Mouse (Mus musculus) 3T3-L1 (cell line): ENCODE results near the gene Gm43552.
"Not testable (repeated sequence)": the region's sequence is repeated elsewhere in the genome, so short reads cannot be mapped to it uniquely, and the experiment has no call there.

Experiments used
- DNase-seq: peaks from one replicate; pipeline ENCODE4 v3.0.0-alpha.2; 2015; ENCODE audit warnings: low read depth, low spot score

Gene Gm43552

GRCm38 (mm10) chr5:65491767-65492715, 592 bp downstream of the Gm43552 start:
- peak; percentile 76 for DNase-seq

GRCm38 (mm10) chr5:65489830-65490229, 2.8 kb downstream of the Gm43552 start:
- DNase-seq: peak; percentile 80

GRCm38 (mm10) chr5:65488725-65489124, 3.9 kb downstream of the Gm43552 start:
- DNase-seq: no peak

GRCm38 (mm10) chr5:65487381-65487780, 5.3 kb downstream of the Gm43552 start:
- DNase-seq: no peak

DNA sequence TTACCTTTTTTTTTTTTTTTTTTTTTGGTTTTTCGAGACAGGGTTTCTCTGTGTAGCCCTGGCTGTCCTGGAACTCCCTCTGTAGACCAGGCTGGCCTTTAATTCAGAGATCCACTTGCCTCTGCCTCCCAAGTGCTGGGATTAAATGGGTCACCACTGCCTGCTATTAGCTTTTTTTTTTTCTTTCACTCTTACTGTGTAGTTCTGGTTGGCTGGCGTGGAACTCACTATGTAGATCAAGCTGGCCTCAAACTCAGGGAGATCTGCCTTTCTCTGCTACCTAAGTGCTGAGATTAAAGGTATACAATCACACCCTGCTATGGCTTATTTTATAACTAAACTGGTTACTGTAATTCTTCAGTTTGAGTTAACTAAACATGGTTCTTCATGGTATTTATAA, 6.1 kb downstream of the Gm43552 start:
- DNase-seq: no peak

DNA sequence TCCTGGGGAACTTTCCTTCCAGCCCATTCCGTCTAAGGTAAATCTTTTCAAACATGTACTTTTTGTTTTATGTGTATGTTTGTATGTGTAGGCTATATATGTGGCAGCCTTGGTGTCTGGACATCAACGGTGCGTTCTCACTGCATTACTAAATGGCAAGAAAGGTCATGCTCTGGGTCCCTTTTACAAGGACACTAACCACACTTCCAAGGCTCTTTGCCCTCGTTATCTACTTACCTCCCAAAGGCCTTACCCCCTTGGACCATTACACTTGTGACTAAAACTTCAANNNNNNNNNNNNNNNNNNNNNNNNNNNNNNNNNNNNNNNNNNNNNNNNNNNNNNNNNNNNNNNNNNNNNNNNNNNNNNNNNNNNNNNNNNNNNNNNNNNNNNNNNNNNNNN, 9.6 kb downstream of the Gm43552 start:
- DNase-seq: no peak

DNA sequence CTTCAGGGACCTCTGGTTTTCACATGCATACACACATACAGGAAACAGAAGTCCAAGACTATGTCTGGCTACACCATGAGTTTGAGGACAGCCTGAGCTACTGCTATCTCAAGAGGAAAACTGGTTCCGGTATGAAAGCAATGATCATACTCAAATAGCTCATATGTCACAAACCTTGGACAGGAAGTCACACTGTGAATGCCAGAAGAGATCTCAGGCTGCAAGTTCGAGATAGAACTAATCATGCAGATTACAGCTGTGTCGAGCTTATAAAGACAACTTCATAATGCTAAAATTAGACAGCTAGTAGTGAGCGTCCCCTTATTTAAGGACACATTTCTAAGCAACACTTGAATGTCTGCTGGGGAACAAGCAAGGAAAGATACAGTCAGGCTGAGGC, 12.1 kb downstream of the Gm43552 start:
- no peak for DNase-seq

- DNase-seq: no peak
Observed at GRCm38 (mm10) chr5:65479681-65480445, 12.8 kb downstream of the Gm43552 start.

GRCm38 (mm10) chr5:65478224-65478623, 14.4 kb downstream of the Gm43552 start:
- DNase-seq: peak; percentile 75

GRCm38 (mm10) chr5:65476739-65477138, 15.9 kb downstream of the Gm43552 start:
- not testable (repeated sequence) for DNase-seq

DNA sequence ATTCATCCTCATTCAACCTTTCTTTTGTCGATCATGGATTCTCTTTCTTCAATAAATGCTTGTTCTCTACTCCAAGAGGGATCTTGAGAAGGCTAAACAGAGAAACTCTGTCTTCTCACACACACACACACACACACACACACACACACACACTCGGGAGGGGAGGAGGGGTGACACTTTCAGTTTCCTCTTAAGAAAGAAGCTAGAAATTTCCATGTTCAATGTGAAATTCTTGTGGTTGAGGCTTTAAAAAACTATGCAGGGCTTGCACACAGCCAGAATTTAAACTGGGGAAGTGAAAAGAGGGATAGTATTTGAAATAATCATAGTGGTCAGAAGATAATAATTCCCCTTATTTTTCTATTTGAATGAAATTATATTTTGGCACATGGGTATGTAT, 16.8 kb downstream of the Gm43552 start:
- peak; percentile 66 for DNase-seq

DNA sequence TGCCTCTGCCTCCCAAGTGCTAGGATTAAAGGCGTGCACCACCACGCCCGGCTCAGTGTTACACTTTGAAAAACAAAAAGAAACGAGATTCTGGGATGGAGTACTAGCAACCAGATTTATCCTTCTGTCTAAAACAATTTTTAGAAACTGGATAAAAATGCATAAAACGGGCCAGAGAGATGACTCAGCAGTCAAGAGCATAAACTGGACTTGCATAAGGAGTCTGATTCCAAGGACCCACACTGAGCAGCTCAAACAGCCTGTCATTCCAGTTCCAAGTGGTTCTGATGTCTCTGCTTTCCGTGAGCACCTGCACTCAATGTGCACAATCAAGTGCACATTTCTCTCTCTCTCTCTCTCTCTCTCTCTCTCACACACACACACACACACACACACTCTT, 22.9 kb downstream of the Gm43552 start:
- peak; percentile 73 for DNase-seq

GRCm38 (mm10) chr5:65466911-65467310, 25.7 kb downstream of the Gm43552 start:
- peak; percentile 67 for DNase-seq

DNA sequence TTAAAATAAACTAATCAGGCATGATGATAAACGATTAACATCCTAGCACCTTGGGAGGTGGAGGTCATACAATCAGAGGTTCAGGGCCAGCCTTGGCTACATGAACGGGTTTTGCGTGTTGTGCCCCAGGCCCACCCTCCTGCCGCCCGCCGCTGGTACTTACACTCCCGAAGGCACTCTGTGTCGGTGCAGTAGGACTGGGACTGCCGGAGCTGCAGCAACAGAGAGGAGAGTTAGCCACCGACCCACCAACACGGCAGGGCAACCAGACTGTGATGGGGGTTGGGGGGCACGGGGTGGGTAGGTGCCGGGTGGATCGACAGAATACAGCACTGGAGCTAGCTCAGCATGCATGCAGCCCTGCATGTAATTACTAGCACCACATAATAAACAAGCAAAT, 32.3 kb downstream of the Gm43552 start:
- no peak for DNase-seq

GRCm38 (mm10) chr5:65459454-65459853, 33.2 kb downstream of the Gm43552 start:
- DNase-seq: no peak

DNA sequence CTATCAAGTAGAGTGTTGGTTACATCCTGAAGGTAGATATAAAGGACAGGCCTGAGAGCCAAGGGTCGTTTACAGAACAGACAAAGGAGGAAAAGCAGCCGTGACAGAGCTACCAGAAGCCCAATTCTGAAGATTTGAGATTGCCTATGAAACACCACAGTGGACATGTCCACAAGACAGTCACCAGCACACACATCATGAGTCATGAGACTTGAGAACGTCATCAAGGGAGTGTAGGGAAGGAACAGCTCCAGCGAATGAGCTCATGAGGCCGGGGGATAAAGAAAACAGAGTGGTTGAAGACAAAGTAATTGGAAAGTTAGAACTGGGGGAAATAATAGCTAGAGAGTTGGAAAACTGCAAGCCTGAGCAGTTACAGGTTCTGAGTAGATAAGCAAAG, 34.8 kb downstream of the Gm43552 start:
- peak; percentile 85 for DNase-seq

- DNase-seq: peak; percentile 70
Observed at GRCm38 (mm10) chr5:65457086-65457827, 35.4 kb downstream of the Gm43552 start.

GRCm38 (mm10) chr5:65454771-65455170, 37.9 kb downstream of the Gm43552 start:
- peak; percentile 88 for DNase-seq

DNA sequence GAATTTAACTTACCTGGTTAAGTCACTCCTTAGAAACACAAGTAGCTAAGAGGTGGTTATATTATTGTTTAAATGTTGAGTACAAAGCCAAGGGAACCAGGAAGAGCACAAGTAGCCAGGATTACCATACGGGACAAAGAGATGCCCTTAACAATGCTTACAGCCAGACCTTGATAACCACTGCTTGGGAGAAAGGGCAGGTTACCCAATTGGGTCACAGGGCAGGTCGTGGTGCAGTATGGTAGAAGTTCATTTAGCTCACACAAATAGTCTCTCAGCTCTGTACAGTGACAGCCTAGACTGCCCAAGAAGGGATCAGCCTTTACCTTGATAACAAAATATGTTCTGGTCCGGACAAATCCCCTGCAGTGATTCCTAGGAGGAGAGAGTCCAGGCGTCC, 43.7 kb downstream of the Gm43552 start:
- DNase-seq: no peak

DNA sequence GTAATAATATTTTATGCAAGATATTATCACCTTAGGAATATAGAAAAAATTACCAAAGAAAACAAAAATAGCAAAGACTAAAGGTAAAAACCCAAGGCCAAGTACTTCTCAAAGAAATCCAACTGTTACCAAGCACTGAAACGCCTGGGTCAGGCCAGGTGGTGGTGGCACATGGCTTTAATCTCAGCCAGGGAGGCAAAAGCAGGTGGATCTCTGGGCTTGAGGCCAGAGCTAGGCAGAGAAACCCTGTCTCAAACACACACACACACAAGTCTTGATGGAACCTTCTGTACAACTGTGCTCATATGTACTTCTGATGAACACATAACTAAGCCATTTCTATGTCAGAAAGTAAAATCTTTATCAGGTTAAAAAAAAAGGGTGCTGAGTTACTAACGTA, 44.8 kb downstream of the Gm43552 start:
- no peak for DNase-seq

- no peak for DNase-seq
Observed at GRCm38 (mm10) chr5:65446756-65447155, 45.9 kb downstream of the Gm43552 start.

DNA sequence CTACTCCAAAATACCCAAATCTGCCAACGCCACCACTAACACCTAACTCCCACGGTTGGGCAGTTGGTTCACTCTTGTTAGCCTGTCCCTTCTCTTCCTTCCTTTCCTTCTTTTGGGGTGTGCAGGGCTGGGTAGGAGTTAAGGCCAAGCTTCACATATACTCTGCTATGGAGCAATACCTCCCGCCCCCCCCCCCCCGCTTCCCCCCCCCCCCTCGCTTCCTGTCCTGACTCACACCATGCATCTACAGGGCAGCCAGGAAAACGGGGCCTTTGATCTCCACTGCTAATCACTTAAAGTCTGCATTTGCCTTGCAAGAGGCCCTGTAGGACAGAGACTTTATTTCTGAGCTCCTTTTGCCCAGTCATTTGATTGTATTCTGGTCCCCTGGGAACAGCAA, 47.7 kb downstream of the Gm43552 start:
- DNase-seq: peak; percentile 55
